Mouse (Mus musculus) layer of hippocampus, adult 11-12 months (tissue): Measurements from ENCODE around the gene Pip4k2a.
"Not testable (repeated sequence)": the region's sequence is repeated elsewhere in the genome, so short reads cannot be mapped to it uniquely, and the experiment has no call there.

ENCODE experiments used
- DNase-seq: peaks from one replicate; pipeline ENCODE4 v3.0.0; 2022; ENCODE audit warnings: low spot score

Gene Pip4k2a

GRCm38 (mm10) chr2:18897742-18898256 is 100.1 kb downstream of the Pip4k2a start:
- DNase-seq = no peak

GRCm38 (mm10) chr2:18896015-18896414 is 101.9 kb downstream of the Pip4k2a start:
- DNase-seq = no peak

- DNase-seq = not testable (repeated sequence)
Observed at GRCm38 (mm10) chr2:18893336-18893735, 104.6 kb downstream of the Pip4k2a start.

- no peak for DNase-seq
Observed at GRCm38 (mm10) chr2:18891991-18892537, 105.9 kb downstream of the Pip4k2a start.

GRCm38 (mm10) chr2:18890227-18891001 is 107.5 kb downstream of the Pip4k2a start:
- no peak for DNase-seq

GRCm38 (mm10) chr2:18884277-18884676 is 113.6 kb downstream of the Pip4k2a start:
- DNase-seq = no peak

- DNase-seq = no peak
Observed at GRCm38 (mm10) chr2:18874626-18875025, 123.3 kb downstream of the Pip4k2a start.

- DNase-seq = no peak
Observed at GRCm38 (mm10) chr2:18874063-18874462, 123.9 kb downstream of the Pip4k2a start.

- no peak for DNase-seq
Observed at GRCm38 (mm10) chr2:18873440-18873839, 124.5 kb downstream of the Pip4k2a start.

GRCm38 (mm10) chr2:18872797-18873196 is 125.1 kb downstream of the Pip4k2a start:
- peak; percentile 84 for DNase-seq

GRCm38 (mm10) chr2:18871087-18871486 is 126.8 kb downstream of the Pip4k2a start:
- DNase-seq = no peak

- DNase-seq = no peak
Observed at GRCm38 (mm10) chr2:18867069-18867468, 130.9 kb downstream of the Pip4k2a start.

GRCm38 (mm10) chr2:18864719-18865118 is 133.2 kb downstream of the Pip4k2a start:
- DNase-seq = no peak

- DNase-seq = no peak
Observed at GRCm38 (mm10) chr2:18861607-18862158, 136.2 kb downstream of the Pip4k2a start.

GRCm38 (mm10) chr2:18860686-18861085 is 137.2 kb downstream of the Pip4k2a start:
- no peak for DNase-seq

GRCm38 (mm10) chr2:18857952-18858351 is 140.0 kb downstream of the Pip4k2a start:
- DNase-seq = no peak

- DNase-seq = no peak
Observed at GRCm38 (mm10) chr2:18856461-18856860, 141.5 kb downstream of the Pip4k2a start.

GRCm38 (mm10) chr2:18855246-18855645 is 142.7 kb downstream of the Pip4k2a start:
- DNase-seq = no peak

GRCm38 (mm10) chr2:18853345-18853744 is 144.6 kb downstream of the Pip4k2a start:
- no peak for DNase-seq

- no peak for DNase-seq
Observed at GRCm38 (mm10) chr2:18850657-18851056, 147.3 kb downstream of the Pip4k2a start.

GRCm38 (mm10) chr2:18848074-18848629 is 149.8 kb downstream of the Pip4k2a start:
- no peak for DNase-seq

GRCm38 (mm10) chr2:18842527-18842926 is 155.4 kb downstream of the Pip4k2a start:
- DNase-seq = no peak

- no peak for DNase-seq
Observed at GRCm38 (mm10) chr2:18841051-18841450, 156.9 kb downstream of the Pip4k2a start.
